Mouse (Mus musculus): ENCODE measurements around the gene Rnf215.

DNA sequence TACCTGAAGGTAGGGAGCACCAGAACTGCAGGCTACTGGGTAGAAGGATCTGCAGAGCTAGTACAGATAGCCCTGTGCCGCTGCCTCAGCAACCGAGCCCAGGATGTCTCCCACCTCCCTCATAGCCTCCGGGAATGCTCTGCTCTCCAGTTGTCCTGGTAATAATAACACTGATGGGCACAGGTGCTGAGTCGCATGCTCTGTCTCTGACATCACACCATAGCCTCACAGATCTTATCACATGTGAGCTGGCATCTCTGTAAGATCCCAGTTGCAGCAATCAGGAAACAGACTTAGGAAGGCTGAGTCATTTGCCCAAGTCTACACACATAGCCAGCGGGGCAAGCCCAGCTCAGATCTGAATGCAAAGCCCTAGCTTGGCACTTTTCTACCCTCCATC lies 33.2 kb upstream of the Rnf215 start:
- TF ChIP-seq CTCF (conservative IDR thresholded peaks at IDR 0.05; ENCODE audit: insufficient read depth, insufficient read length, low read depth, low read length) (no peak), POLR2A (IDR thresholded peaks at IDR 0.05; ENCODE audit: low read depth, low read length) (no peak)
